Mouse (Mus musculus) B cell, adult 2 months (primary cell): Measurements from ENCODE around the gene Vmn1r204.
"Not testable (repeated sequence)": the region's sequence is repeated elsewhere in the genome, so short reads cannot be mapped to it uniquely, and the experiment has no call there.

Experiments
- DNase-seq, 2 experiments: peaks; one replicate each; pipeline ENCODE4 v3.0.0; 2022

Vmn1r204 gene

GRCm38 (mm10) chr13:22552898-22553297 lies at the start of gene Vmn1r204:
TSS of gene Vmn1r204 (plus strand) at chr13:22553198.
- not testable (repeated sequence) for DNase-seq

- no peak for DNase-seq
Measured at GRCm38 (mm10) chr13:22505281-22505680, 47.7 kb upstream of the Vmn1r204 start, which contains the start of gene Vmn1r202. TSS of gene Vmn1r202 (minus strand) at chr13:22505381.

GRCm38 (mm10) chr13:22517814-22518213 lies 35.2 kb upstream of the Vmn1r204 start, which contains the start of gene Vmn1r203:
TSS of gene Vmn1r203 (plus strand) at chr13:22518114.
- no peak for DNase-seq

GRCm38 (mm10) chr13:22574911-22575310 lies 21.9 kb downstream of the Vmn1r204 start:
- DNase-seq = not testable (repeated sequence)

GRCm38 (mm10) chr13:22583336-22583735 lies 30.3 kb downstream of the Vmn1r204 start:
- DNase-seq = not testable (repeated sequence)

GRCm38 (mm10) chr13:22592900-22593299 lies 39.9 kb downstream of the Vmn1r204 start, which contains the start of gene Vmn1r205:
TSS of gene Vmn1r205 (minus strand) at chr13:22593000.
- DNase-seq = no peak
